Mouse (Mus musculus) limb, embryonic 15.5 days (tissue): ENCODE results near the gene Acod1. TPM values are rescaled to one million over a fixed set of nuclear protein-coding genes. Genes with fewer than 3 reads are reported as not detected.
A peak's percentile ranks its signal among the peaks of the same experiment; 100 is the strongest.

Source experiments
- ATAC-seq: fragments of 200-750 bp; cut with Nextera tagmentation; 2 replicates; pipeline ENCODE4 v1.8.0; 2017; ENCODE audit warnings: low read depth, moderate TSS enrichment; ENCODE audit not compliant: insufficient number of reproducible peaks, low FRiP score, low TSS enrichment
- H3K27ac ChIP-seq: fragments of 300-500 bp; sonication (generic); 2 replicates; pipeline ENCODE4 v1.5.1; 2015; ENCODE audit warnings: moderate library complexity, mild to moderate bottlenecking, inconsistent platforms
- H3K27me3 ChIP-seq: fragments of 300-500 bp; sonication (generic); 2 replicates; pipeline ENCODE4 v1.6.1; 2015; ENCODE audit warnings: inconsistent platforms
- H3K36me3 ChIP-seq: fragments of 300-500 bp; sonication (generic); 2 replicates; pipeline ENCODE4 v1.6.1; 2015; ENCODE audit warnings: inconsistent platforms
- H3K4me1 ChIP-seq: fragments of 300-500 bp; sonication (generic); 2 replicates; pipeline ENCODE4 v1.6.1; 2015; ENCODE audit warnings: inconsistent platforms
- H3K4me2 ChIP-seq: fragments of 300-500 bp; sonication (generic); 2 replicates; pipeline ENCODE4 v1.6.1; 2015; ENCODE audit warnings: mild to moderate bottlenecking, inconsistent platforms
- H3K4me3 ChIP-seq: fragments of 300-500 bp; sonication (generic); 2 replicates; pipeline ENCODE4 v1.5.1; 2015; ENCODE audit warnings: mild to moderate bottlenecking, inconsistent platforms
- H3K9ac ChIP-seq: fragments of 300-500 bp; sonication (generic); 2 replicates; pipeline ENCODE4 v1.6.1; 2015; ENCODE audit warnings: inconsistent platforms
- H3K9me3 ChIP-seq: fragments of 300-500 bp; sonication (generic); 2 replicates; pipeline ENCODE4 v1.6.1; 2016; ENCODE audit warnings: inconsistent platforms
- WGBS: fragments of 180-500 bp; shearing (Covaris S2); methylation state at CpG from one replicate; pipeline ENCODE4 v1.1.7; 2015; 5-methylcytosine and 5-hydroxymethylcytosine counted together
- polyA plus RNA-seq: library from polyadenylated mRNA; unstranded; fragments of >200 nt; fragmentation: Nextera tagmentation; extraction: Ambion mirVana; gene quantifications from 2 replicates; pipeline ENCODE4 v1.2.1, GENCODE M21; 2015

Acod1 gene
- not detected in 2 replicates for polyA plus RNA-seq

DNA sequence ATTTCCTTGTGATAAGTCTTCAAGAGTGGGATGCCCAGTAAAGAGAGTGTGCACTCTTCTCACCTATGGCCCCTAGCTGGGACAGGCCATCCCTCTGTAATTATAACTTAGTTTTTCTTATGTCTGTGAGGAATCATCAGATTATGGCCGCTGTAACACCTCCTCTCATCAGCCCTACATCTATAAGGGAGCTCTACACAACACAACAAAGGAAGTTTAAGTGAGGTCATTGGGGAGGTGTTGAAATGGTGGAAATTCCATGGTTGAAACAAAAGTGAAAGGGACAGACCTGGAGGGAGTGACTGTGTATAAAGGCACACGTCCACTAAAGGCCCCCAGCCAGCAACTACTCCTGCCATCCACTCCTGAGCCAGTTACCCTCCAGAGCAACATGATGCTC, at the start of gene Acod1:
Acod1 (plus strand) TSS at position 301 of the 400 bp plus-strand sequence.
- 70% methylated on average over 2 of the region's 2 CpGs for WGBS

GRCm38 (mm10) chr14:103007737-103008136, 39.0 kb upstream of the Acod1 start:
- no peak overlapping the region for H3K9ac ChIP-seq
- H3K4me2 ChIP-seq: no peak overlapping the region
- no peaks in the 10 kb centered on the region for H3K36me3 ChIP-seq
- H3K27me3 ChIP-seq: no peaks in the 10 kb centered on the region
- no peaks in the 10 kb centered on the region for H3K9me3 ChIP-seq
- no peak overlapping the region for H3K4me3 ChIP-seq
- 80% methylated on average over 4 of the region's 4 CpGs for WGBS
- no peak for ATAC-seq
- no peak overlapping the region for H3K27ac ChIP-seq
- H3K4me1 ChIP-seq: no peaks in the 10 kb centered on the region

More for the DNA sequence above, at the start of gene Acod1:
- H3K27ac ChIP-seq: no peak within 1 kb of the TSS
- no peaks in the 10 kb centered on the region for H3K27me3 ChIP-seq
- no peaks in the 10 kb centered on the region for H3K9me3 ChIP-seq
- no peaks in the 10 kb centered on the region for H3K4me1 ChIP-seq
- no peak for ATAC-seq
- no peak within 1 kb of the TSS for H3K4me2 ChIP-seq
- H3K9ac ChIP-seq: no peak within 1 kb of the TSS
- H3K4me3 ChIP-seq: no peak within 1 kb of the TSS
- H3K36me3 ChIP-seq: no peaks in the 10 kb centered on the region

DNA sequence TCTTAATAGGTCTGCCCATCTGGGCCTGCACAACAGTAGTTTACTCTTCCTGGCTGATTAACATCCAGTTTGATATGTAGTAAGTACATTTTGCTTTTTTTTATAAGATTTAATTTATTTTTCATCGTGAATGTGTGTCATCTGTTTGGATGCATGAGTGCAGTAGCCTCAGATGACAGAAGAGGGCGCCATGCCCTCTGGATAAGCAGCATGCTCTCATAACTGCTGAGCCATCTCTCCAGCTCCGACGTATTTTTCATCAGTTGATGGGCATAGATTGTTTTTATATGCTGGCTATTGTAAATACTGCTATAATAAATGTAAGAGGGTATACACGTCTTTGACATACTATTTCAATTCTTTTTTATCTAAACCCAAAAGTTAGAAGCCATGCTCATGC, 35.0 kb upstream of the Acod1 start:
- H3K4me2 ChIP-seq: no peak overlapping the region
- H3K9ac ChIP-seq: no peak overlapping the region
- H3K4me3 ChIP-seq: no peak overlapping the region
- WGBS: 34% methylated on average over 5 of the region's 5 CpGs
- H3K27me3 ChIP-seq: no peaks in the 10 kb centered on the region
- H3K4me1 ChIP-seq: no peaks in the 10 kb centered on the region
- no peaks in the 10 kb centered on the region for H3K36me3 ChIP-seq
- no peak for ATAC-seq
- no peak overlapping the region for H3K27ac ChIP-seq
- H3K9me3 ChIP-seq: no peaks in the 10 kb centered on the region

- peak; percentile 64; the same call in 1 of the 2 replicates for ATAC-seq
Measured at GRCm38 (mm10) chr14:103012563-103013150, 34.1 kb upstream of the Acod1 start.

GRCm38 (mm10) chr14:103017009-103017408, 29.8 kb upstream of the Acod1 start:
- WGBS: 54% methylated on average over 5 of the region's 5 CpGs
- Histone ChIP-seq H3K27me3 (no peaks in the 10 kb centered on the region), H3K9ac (no peak overlapping the region)

More at GRCm38 (mm10) chr14:103012563-103013150, 34.1 kb upstream of the Acod1 start:
- no peaks in the 10 kb centered on the region for H3K36me3 ChIP-seq
- H3K4me1 ChIP-seq: no peaks in the 10 kb centered on the region
- H3K27ac ChIP-seq: no peak overlapping the region
- H3K4me2 ChIP-seq: no peak overlapping the region
- no peak overlapping the region for H3K9ac ChIP-seq
- H3K4me3 ChIP-seq: no peak overlapping the region
- H3K9me3 ChIP-seq: no peaks in the 10 kb centered on the region
- 32% methylated on average over 4 of the region's 4 CpGs for WGBS
- no peaks in the 10 kb centered on the region for H3K27me3 ChIP-seq

DNA sequence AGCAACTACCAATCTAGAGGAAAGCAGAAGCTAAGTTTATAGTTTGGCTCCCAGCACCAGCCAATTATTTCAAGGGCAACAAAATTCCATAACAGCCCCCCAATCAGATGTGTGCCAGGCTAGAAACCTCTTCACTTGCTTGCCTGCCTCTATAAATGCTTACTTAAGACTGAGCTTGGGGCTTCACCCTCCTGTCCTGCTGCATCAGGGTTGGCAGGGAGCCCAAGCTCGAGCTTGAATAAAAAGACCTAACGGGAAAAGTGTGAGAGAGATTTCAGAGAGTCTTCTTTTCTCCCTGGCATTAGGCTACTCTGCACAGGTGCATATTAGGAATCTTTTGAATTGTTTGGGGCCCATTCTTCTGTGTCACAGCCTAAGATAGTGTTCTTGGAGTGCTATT, 26.7 kb upstream of the Acod1 start:
- H3K4me3 ChIP-seq: no peak overlapping the region

More at GRCm38 (mm10) chr14:103017009-103017408, 29.8 kb upstream of the Acod1 start:
- Histone ChIP-seq H3K36me3 (no peaks in the 10 kb centered on the region), H3K4me1 (no peaks in the 10 kb centered on the region), H3K27ac (no peak overlapping the region), H3K9me3 (no peaks in the 10 kb centered on the region), H3K4me2 (no peak overlapping the region), H3K4me3 (no peak overlapping the region)
- ATAC-seq: no peak

GRCm38 (mm10) chr14:103029203-103029602, 17.6 kb upstream of the Acod1 start:
- H3K4me3 ChIP-seq: no peak overlapping the region
- H3K9ac ChIP-seq: no peak overlapping the region
- no peak overlapping the region for H3K4me2 ChIP-seq
- no peaks in the 10 kb centered on the region for H3K9me3 ChIP-seq
- H3K4me1 ChIP-seq: no peaks in the 10 kb centered on the region
- no peaks in the 10 kb centered on the region for H3K36me3 ChIP-seq
- no peaks in the 10 kb centered on the region for H3K27me3 ChIP-seq
- ATAC-seq: no peak
- H3K27ac ChIP-seq: no peak overlapping the region
- 80% methylated on average over 2 of the region's 2 CpGs for WGBS

More for the DNA sequence above, 26.7 kb upstream of the Acod1 start:
- Histone ChIP-seq H3K27me3 (no peaks in the 10 kb centered on the region), H3K27ac (no peak overlapping the region), H3K9ac (no peak overlapping the region), H3K9me3 (no peaks in the 10 kb centered on the region), H3K4me1 (no peaks in the 10 kb centered on the region), H3K36me3 (no peaks in the 10 kb centered on the region), H3K4me2 (no peak overlapping the region)
- no peak for ATAC-seq
- WGBS: 21% methylated on average over 2 of the region's 2 CpGs

DNA sequence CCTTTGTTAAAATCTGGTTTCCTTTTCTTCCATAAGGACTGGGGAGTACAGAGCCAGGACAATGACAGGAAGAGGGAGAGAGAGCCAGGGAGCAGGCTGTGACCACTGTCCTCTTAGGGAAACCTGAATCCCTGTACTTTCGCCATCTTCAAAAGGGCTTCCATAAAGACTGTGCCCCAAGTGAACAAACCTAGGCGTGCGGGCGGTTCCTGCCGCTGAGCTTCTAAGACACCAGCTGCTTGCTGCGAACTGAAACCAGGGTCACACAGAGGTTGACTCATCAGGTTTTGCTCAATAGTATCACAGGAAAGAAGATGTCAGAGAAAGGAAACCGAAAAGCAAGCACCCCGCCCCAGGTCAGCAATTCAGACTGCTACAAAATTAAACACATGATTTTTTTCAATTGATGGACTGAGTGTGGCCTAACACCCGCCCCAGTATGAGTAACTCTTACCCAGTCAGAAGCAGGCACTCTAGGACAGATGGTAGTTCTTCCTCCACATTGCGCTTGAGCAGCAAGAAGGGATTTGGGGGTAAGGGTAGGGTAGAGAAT, 13.4 kb upstream of the Acod1 start:
- Histone ChIP-seq H3K9me3 (no peaks in the 10 kb centered on the region), H3K4me1 (no peaks in the 10 kb centered on the region), H3K4me2 (no peak overlapping the region), H3K4me3 (no peak overlapping the region), H3K36me3 (no peaks in the 10 kb centered on the region), H3K9ac (no peak overlapping the region), H3K27me3 (no peaks in the 10 kb centered on the region), H3K27ac (0 out of 2 replicates have a peak overlapping the region, but pooled peaks have one; percentile 3)
- ATAC-seq: no peak
- WGBS: 70% methylated on average over 10 of the region's 10 CpGs

DNA sequence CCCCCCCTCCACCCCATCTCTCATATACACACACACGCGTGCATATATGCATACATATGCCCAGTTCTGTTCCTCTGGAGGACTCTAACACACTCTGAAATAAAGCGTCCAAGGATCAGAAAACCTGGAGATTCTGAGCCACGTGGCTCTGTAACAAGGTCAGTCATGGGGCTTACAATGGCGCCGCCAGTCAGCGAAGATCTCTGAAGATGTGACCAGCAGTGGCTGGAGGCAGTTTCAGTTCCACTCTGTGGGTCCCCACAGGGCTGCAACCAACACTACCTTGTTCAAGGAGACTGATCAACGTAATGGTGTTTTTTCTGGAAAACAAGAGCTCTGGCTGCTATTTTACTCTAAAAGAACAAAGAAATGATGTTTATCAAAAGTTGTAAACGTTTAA, 12.7 kb upstream of the Acod1 start:
- Histone ChIP-seq H3K27ac (no peak overlapping the region), H3K27me3 (no peaks in the 10 kb centered on the region), H3K9ac (no peak overlapping the region), H3K4me1 (no peaks in the 10 kb centered on the region), H3K4me3 (no peak overlapping the region), H3K36me3 (no peaks in the 10 kb centered on the region), H3K4me2 (no peak overlapping the region), H3K9me3 (no peaks in the 10 kb centered on the region)
- ATAC-seq: no peak
- WGBS: 85% methylated on average over 9 of the region's 9 CpGs

- H3K4me3 ChIP-seq: no peak overlapping the region
- H3K27ac ChIP-seq: no peak overlapping the region
- no peaks in the 10 kb centered on the region for H3K9me3 ChIP-seq
- no peak overlapping the region for H3K9ac ChIP-seq
- no peaks in the 10 kb centered on the region for H3K4me1 ChIP-seq
- H3K4me2 ChIP-seq: no peak overlapping the region
- ATAC-seq: no peak
- no peaks in the 10 kb centered on the region for H3K36me3 ChIP-seq
- H3K27me3 ChIP-seq: no peaks in the 10 kb centered on the region
- 78% methylated on average over 3 of the region's 3 CpGs for WGBS
Measured at GRCm38 (mm10) chr14:103037016-103037415, 9.8 kb upstream of the Acod1 start.

- WGBS: 85% methylated on average over 11 of the region's 11 CpGs
- Histone ChIP-seq H3K4me1 (no peaks in the 10 kb centered on the region), H3K9me3 (no peaks in the 10 kb centered on the region), H3K4me3 (no peak overlapping the region), H3K27ac (no peak overlapping the region), H3K4me2 (no peak overlapping the region), H3K27me3 (no peaks in the 10 kb centered on the region), H3K9ac (no peak overlapping the region), H3K36me3 (no peaks in the 10 kb centered on the region)
- ATAC-seq: no peak
Measured at GRCm38 (mm10) chr14:103048292-103049086, 1.7 kb downstream of the Acod1 start.

DNA sequence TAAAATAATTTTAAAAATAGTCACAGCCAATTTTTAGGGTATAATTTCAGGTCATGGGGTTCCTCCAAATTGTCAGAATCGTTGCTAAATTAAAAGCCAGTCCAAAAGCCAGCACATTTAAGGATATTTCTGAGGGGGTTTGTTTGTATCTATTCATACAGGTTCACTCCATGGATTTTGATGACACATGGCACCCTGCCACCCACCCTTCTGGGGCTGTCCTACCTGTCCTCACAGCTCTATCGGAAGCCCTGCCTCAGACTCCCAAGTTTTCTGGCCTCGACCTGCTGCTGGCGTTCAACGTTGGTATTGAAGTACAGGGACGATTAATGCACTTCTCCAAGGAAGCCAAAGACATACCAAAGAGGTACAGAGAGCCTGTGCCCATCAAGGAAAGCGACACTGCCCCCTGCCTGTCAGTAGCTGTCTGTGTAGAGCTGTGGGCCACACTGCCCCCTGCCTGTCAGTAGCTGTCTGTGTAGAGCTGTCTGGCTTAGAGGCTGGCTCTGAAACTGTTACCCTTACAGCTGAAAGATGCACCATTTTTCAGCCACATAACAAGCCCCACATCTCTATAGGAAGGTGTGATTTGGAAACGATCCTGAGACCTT, 4.5 kb downstream of the Acod1 start:
- Histone ChIP-seq H3K9me3 (no peaks in the 10 kb centered on the region), H3K36me3 (no peaks in the 10 kb centered on the region), H3K4me2 (no peak overlapping the region), H3K9ac (no peak overlapping the region), H3K27me3 (no peaks in the 10 kb centered on the region), H3K4me3 (no peak overlapping the region), H3K27ac (no peak overlapping the region), H3K4me1 (no peaks in the 10 kb centered on the region)
- 32% methylated on average over 8 of the region's 8 CpGs for WGBS
- no peak for ATAC-seq
